8 mouse cellular contexts compared by ENCODE assay signal in the genomic region with DNA sequence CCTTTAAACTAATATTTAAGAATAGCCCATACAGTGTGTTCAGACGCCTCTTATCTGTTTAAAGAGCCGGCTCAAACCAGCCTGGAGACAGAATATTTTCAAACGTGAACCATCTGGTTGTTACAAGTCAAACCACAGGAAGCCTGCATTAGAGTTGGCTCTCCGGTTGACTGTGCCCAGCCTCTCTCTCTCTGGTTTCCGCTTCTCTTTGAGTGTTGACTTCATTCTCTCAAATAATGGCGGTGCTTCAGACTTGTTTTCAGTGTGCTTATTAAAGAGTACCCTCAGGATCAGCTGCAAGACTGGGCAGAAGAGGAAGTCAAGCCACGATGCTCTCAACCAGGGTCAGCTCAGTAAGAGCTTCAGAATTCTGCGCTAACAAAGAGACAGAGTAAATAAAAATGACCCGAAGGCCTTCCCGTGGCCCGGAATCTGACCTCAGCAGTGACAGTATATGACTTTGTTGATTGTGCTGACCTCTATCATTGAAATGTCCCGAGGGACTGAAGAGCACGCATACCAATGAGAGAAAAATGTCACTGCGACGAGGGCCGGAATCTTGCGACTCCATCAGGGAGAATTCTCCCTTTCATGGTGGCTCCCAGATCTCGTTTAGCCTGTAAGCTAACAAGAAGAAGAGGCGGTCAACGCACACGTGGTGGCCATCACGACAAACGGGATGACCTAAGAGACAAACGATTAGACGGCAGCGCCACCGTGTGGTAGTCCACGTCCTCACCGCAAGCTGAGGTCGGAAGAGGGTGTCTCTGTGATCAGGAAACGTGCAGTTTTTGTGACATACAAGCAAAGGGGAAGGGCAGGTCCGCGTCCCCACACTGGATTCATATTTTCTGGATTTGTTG. TPM values are rescaled to one million over a fixed set of nuclear protein-coding genes. Genes with fewer than 3 reads are reported as not detected.
A peak's percentile ranks its signal among the peaks of the same experiment; 100 is the strongest.
DNase-seq lines count a peak whose midpoint lies in the region; ATAC-seq and TF ChIP-seq lines count a peak whose summit lies in the region.

No protein-coding gene starts in this region.

- H3K4me1 ChIP-seq in forebrain, embryonic 15.5 days, result peaks cover 16% of the 10 kb centered on the region
- H3K4me1 ChIP-seq in neural tube, embryonic 14.5 days (ENCODE audit: control insufficient read depth, insufficient read depth, low read length), result peaks cover 5% of the 10 kb centered on the region; the same call in 1 of the 2 replicates
- peaks cover 13% of the 10 kb centered on the region for H3K4me1 ChIP-seq in testis, adult 2 months (ENCODE audit: control insufficient read depth, insufficient read depth, low read length)

- TF ChIP-seq CTCF in testis, adult 2 months (IDR thresholded peaks at IDR 0.05; ENCODE audit: control insufficient read depth, insufficient read depth, insufficient replicate concordance, low read depth, low read length), result peak; percentile 99; the same call in 1 of the 2 replicates

- no peaks in the 10 kb centered on the region for H3K27me3 ChIP-seq in forebrain, embryonic 15.5 days
- H3K27me3 ChIP-seq in neural tube, embryonic 14.5 days (ENCODE audit: control insufficient read depth, insufficient read depth, low read length), result no peaks in the 10 kb centered on the region
- H3K27me3 ChIP-seq in testis, adult 2 months (ENCODE audit: control insufficient read depth, insufficient read depth, low read length), result no peaks in the 10 kb centered on the region

- no peaks in the 10 kb centered on the region for H3K36me3 ChIP-seq in forebrain, embryonic 15.5 days
- H3K36me3 ChIP-seq in neural tube, embryonic 14.5 days (ENCODE audit: control insufficient read depth, insufficient read depth, low read length), result no peaks in the 10 kb centered on the region
- no peaks in the 10 kb centered on the region for H3K36me3 ChIP-seq in testis, adult 2 months (ENCODE audit: control insufficient read depth, insufficient read depth, low read length)

- H3K4me2 ChIP-seq in forebrain, embryonic 15.5 days (replicated peaks), result peak overlapping the region; percentile 50
- peak overlapping the region; percentile 37 for H3K4me2 ChIP-seq in neural tube, embryonic 14.5 days (ENCODE audit: low read depth, low read length)

- H3K27ac ChIP-seq in forebrain, embryonic 15.5 days (replicated peaks), result no peak overlapping the region
- H3K27ac ChIP-seq in neural tube, embryonic 14.5 days (ENCODE audit: low read depth, low read length), result no peak overlapping the region
- no peak overlapping the region for H3K27ac ChIP-seq in testis, adult 2 months (ENCODE audit: control insufficient read depth, insufficient read depth, low read depth, low read length)

- intact Hi-C loops in heart, postnatal 25 days (cut with DNase I), result loop anchor here (2.0 to 5.0 kb wide), 4 partner anchors 72 to 213 kb away; a partner anchor contains a TSS

- 22% methylated on average over 33 of the region's 33 CpGs for WGBS in forebrain, embryonic 15.5 days
- 22% methylated on average over 33 of the region's 33 CpGs for WGBS in neural tube, embryonic 14.5 days

- peak overlapping the region; percentile 32; the same call in 1 of the 2 replicates for H3K9ac ChIP-seq in forebrain, embryonic 15.5 days (replicated peaks)
- peak overlapping the region; percentile 42; the same call in 1 of the 2 replicates for H3K9ac ChIP-seq in neural tube, embryonic 14.5 days (replicated peaks; ENCODE audit: low read depth, low read length)

- peak overlapping the region; percentile 34 for H3K4me3 ChIP-seq in forebrain, embryonic 15.5 days
- H3K4me3 ChIP-seq in neural tube, embryonic 14.5 days (ENCODE audit: low read depth, low read length), result peak overlapping the region; percentile 13
- H3K4me3 ChIP-seq in testis, adult 2 months (ENCODE audit: control insufficient read depth, low read depth, low read length), result peak overlapping the region; percentile 64

- ATAC-seq in forebrain, embryonic 15.5 days (replicated peaks), result peak; percentile 77
- ATAC-seq in neural tube, embryonic 14.5 days (ENCODE audit: low read depth), result peak; percentile 84

- no peak; the same call in 1 of the 2 replicates for TF ChIP-seq POLR2A in testis, adult 2 months (IDR thresholded peaks at IDR 0.05; ENCODE audit: control insufficient read depth, low read depth, low read length)

- peak; percentile 90 for DNase-seq in ES-CJ7 (ENCODE audit: low read depth, low spot score)
- peak; percentile 79 for DNase-seq in cerebellum, adult 11-12 months
- peak; percentile 64 for DNase-seq in heart, postnatal 25 days (ENCODE audit: low spot score)
- DNase-seq in layer of hippocampus, adult 11-12 months (ENCODE audit: low spot score), result peak; percentile 92
- peak; percentile 87 to 88 for DNase-seq in lung, adult 18-20 months

- no peaks in the 10 kb centered on the region for H3K9me3 ChIP-seq in forebrain, embryonic 15.5 days
- H3K9me3 ChIP-seq in neural tube, embryonic 14.5 days (ENCODE audit: control insufficient read depth, low read length), result no peaks in the 10 kb centered on the region

RNA-seq across cellular contexts. Expression of a gene that starts 55.3 kb away (rescaled TPM):
- polyA plus RNA-seq in forebrain, embryonic 15.5 days (2015; fragmentation: Nextera tagmentation; extraction: Ambion mirVana), result 201 and 205 TPM in 2 replicates
- total RNA-seq in heart, postnatal 25 days (2021), result 10 to 100 TPM; 27.9 to 35.2 TPM
- polyA plus RNA-seq in neural tube, embryonic 14.5 days (2014; fragmentation: Nextera tagmentation; extraction: Ambion mirVana), result 180 and 203 TPM in 2 replicates
- polyA plus RNA-seq in testis, adult 2 months (2012; rRNA removed), result 23.6 and 26.7 TPM in 2 replicates

Comparison
In these comparisons a context has a peak if more than half of its experiments do, and no peak if none do; other contexts are left out.
1. H3K4me3 ChIP-seq: peak in every context shown above with its lines; median percentile 64 in testis, adult 2 months; 34 in forebrain, embryonic 15.5 days; 13 in neural tube, embryonic 14.5 days.